Mouse (Mus musculus) right cerebral cortex, postnatal 4 days (tissue): ENCODE measurements around the gene Obp2b.

Experiments used
- DNase-seq: peaks from one replicate; pipeline ENCODE4 v3.0.0-alpha.2; 2022

Gene Obp2b

DNA sequence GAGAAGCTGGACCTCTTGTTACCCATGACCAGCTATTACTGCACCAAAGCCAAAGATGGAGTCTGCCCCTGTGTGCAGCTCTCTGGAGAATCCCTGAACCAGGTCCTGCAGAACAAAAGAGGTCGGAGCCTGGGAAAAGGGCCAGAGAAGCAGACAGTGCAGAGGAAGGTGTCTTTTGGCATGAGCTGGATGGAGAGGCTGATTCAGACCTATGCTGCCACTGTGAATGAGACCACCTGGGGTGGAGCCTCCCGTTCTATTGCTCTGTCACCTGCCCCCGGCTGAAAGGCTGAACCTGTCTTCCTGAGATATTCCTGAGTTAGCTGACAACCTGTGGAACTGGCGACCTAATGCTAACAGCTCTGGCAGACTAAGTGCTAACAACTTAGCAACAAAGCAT is 44.1 kb downstream of the Obp2b start:
- no peak for DNase-seq

GRCm38 (mm10) chr2:25781957-25782356 is 45.1 kb downstream of the Obp2b start, which contains the start of gene Gm13539:
TSS of gene Gm13539 (plus strand) at chr2:25782257.
- no peak for DNase-seq

GRCm38 (mm10) chr2:25785573-25786322 is 48.9 kb downstream of the Obp2b start:
- DNase-seq: no peak

DNA sequence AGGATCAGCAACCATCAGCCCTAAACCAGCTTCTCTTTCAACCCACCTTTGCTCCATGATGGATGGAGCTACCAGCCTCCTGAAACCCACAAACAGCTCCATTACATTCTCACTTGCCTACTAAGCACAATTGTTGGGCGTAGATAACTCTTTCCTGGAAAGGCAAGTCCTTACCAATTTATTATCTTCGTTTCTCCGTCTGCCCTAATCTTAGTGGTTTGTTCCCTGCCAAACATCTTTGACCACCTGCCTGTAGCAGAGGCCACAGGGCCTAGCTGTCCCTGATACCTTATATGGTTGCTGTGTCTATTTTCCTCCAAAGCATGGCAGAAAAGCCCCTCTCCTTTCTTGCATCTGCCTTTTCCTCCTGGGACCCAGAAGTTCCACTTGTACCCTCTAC is 52.3 kb downstream of the Obp2b start:
- no peak for DNase-seq
